Mouse (Mus musculus): ENCODE data around the gene Dnase1l3.
A peak's percentile ranks its signal among the peaks of the same experiment; 100 is the strongest.

- no peak for TF ChIP-seq CTCF (IDR thresholded peaks at IDR 0.05; ENCODE audit: low read depth)
- TF ChIP-seq EP300 (IDR thresholded peaks at IDR 0.05; ENCODE audit: low read depth): peak; percentile 29
Measured at GRCm38 (mm10) chr14:7929029-7929428, 65.3 kb downstream of the Dnase1l3 start.
